Comparison of ENCODE assay signal across 9 mouse cellular contexts in the genomic region with DNA sequence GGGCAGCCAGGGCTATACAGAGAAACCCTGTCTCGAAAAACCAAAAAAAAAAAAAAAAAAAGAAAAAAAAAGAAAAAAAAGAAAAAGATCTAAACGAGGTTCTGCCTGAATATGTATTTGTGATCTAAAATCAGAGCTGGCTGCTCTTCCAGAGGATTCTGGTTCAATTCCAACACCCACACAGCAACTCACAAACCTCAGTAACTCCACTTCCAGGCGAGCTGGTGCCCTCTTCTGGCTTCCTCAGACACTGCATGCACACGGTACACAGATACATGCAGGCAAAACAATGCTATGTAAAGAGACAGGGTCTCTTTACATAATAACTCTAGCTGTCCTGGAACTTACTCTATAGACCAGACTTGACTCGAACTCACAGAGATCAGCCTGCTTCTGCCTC.
A peak's percentile ranks its signal among the peaks of the same experiment; 100 is the strongest.
DNase-seq lines count a peak whose midpoint lies in the region; ATAC-seq lines count a peak whose summit lies in the region.
"Had no signal": no experiment of that assay in that cellular context is flagged by ENCODE, and none has a peak within 500 bp of the region (broad histone marks: within the 10 kb centered on the region; RNA-seq: fewer than 3 reads in every experiment).

No protein-coding gene starts in this region.

- H3K4me3 ChIP-seq in forebrain, embryonic 16.5 days (replicated peaks; ENCODE audit: low read length) = no peak overlapping the region
- H3K4me3 ChIP-seq: liver, embryonic 15.5 days had no signal

- H3K9ac ChIP-seq in forebrain, embryonic 16.5 days (replicated peaks; ENCODE audit: low read depth, low read length) = no peak overlapping the region
- H3K9ac ChIP-seq: liver, embryonic 15.5 days had no signal

- DNase-seq in embryo, embryonic 10 days (ENCODE audit: low spot score) = peak; percentile 61
- DNase-seq in embryo, embryonic 9.5 days (ENCODE audit: extremely low spot score) = no peak
- peak; percentile 59 for DNase-seq in 416B (ENCODE audit: low read depth)
- DNase-seq in adrenal gland, adult 8-10 months = peak; percentile 14
- DNase-seq in gastrocnemius, postnatal 25 days = peak; percentile 45
- DNase-seq in layer of hippocampus, postnatal 36 days = peak; percentile 83 to 84
- peak; percentile 86 for DNase-seq in right cerebral cortex, adult 2 months (ENCODE audit: low spot score in 2 of 2)

- no peaks in the 10 kb centered on the region for H3K9me3 ChIP-seq in forebrain, embryonic 16.5 days (ENCODE audit: control insufficient read depth, low read length)
- H3K9me3 ChIP-seq: liver, embryonic 15.5 days had no signal

- no peaks in the 10 kb centered on the region for H3K4me1 ChIP-seq in forebrain, embryonic 16.5 days (replicated peaks; ENCODE audit: control insufficient read depth, insufficient read depth, low read length)
- H3K4me1 ChIP-seq: liver, embryonic 15.5 days had no signal

- no peaks in the 10 kb centered on the region for H3K27me3 ChIP-seq in forebrain, embryonic 16.5 days (replicated peaks; ENCODE audit: control insufficient read depth, insufficient read depth, low read length)
- H3K27me3 ChIP-seq: liver, embryonic 15.5 days had no signal

- H3K36me3 ChIP-seq in forebrain, embryonic 16.5 days (ENCODE audit: control insufficient read depth, insufficient read depth) = no peaks in the 10 kb centered on the region
- H3K36me3 ChIP-seq: liver, embryonic 15.5 days had no signal

- no peak for ATAC-seq in forebrain, embryonic 16.5 days

- H3K27ac ChIP-seq in forebrain, embryonic 16.5 days (ENCODE audit: low read length) = no peak overlapping the region
- H3K27ac ChIP-seq: liver, embryonic 15.5 days had no signal

- H3K4me2 ChIP-seq in forebrain, embryonic 16.5 days (ENCODE audit: low read length) = no peak overlapping the region
- H3K4me2 ChIP-seq: liver, embryonic 15.5 days had no signal

- WGBS in forebrain, embryonic 16.5 days = 71% methylated on average over 5 of the region's 5 CpGs
